Mouse (Mus musculus) ES-E14 (cell line): ENCODE measurements around the gene Tle4. TPM values are rescaled to one million over a fixed set of nuclear protein-coding genes. Genes with fewer than 3 reads are reported as not detected.

ENCODE experiments used
- DNase-seq: peaks from one replicate; pipeline ENCODE4 v3.0.0-alpha.2; 2013; ENCODE audit warnings: low read depth, low spot score
- H3K27ac ChIP-seq: 2 replicates; pipeline ENCODE4 v1.5.1; 2012; ENCODE audit warnings: low read depth, mild to moderate bottlenecking, low read length, moderate library complexity, mixed read lengths; ENCODE audit not compliant: poor library complexity, insufficient read depth, severe bottlenecking
- H3K36me3 ChIP-seq: 2 replicates; pipeline ENCODE4 v1.6.1; 2012; ENCODE audit warnings: mild to moderate bottlenecking, low read length, moderate library complexity, mixed read lengths; ENCODE audit not compliant: control insufficient read depth, poor library complexity, insufficient read depth, severe bottlenecking
- H3K4me1 ChIP-seq, 2 experiments: fragments of 150-350 bp in 1 of 2; sonication (generic) in 1 of 2; 2 replicates each; pipeline ENCODE4 v1.6.1; 2012; ENCODE audit warnings: low read length in 2 of 2, mild to moderate bottlenecking in 1 of 2, mixed read lengths in 1 of 2; ENCODE audit not compliant: control insufficient read depth in 2 of 2, insufficient read depth in 2 of 2, poor library complexity in 1 of 2
- H3K4me3 ChIP-seq, 2 experiments: fragments of 150-350 bp in 1 of 2; sonication (generic) in 1 of 2; 2 replicates each; pipeline ENCODE4 v1.5.1; 2012; ENCODE audit warnings: low read length in 2 of 2, low read depth in 1 of 2, mild to moderate bottlenecking in 1 of 2, mixed read lengths in 1 of 2; ENCODE audit not compliant: insufficient read depth in 1 of 2, poor library complexity in 1 of 2, severe bottlenecking in 1 of 2
- H3K9ac ChIP-seq: 2 replicates; pipeline ENCODE4 v1.6.1; 2012; ENCODE audit warnings: low read depth, mild to moderate bottlenecking, low read length, mixed read lengths; ENCODE audit not compliant: poor library complexity, insufficient read depth, severe bottlenecking
- H3K9me3 ChIP-seq: fragments of 150-350 bp; sonication (generic); 2 replicates; pipeline ENCODE4 v1.6.1; 2012; ENCODE audit warnings: low read depth, mild to moderate bottlenecking, low read length; ENCODE audit not compliant: control insufficient read depth, insufficient read depth
- CHD2 ChIP-seq: IDR thresholded peaks from 2 replicates; pipeline ENCODE4 v1.6.1; 2014; ENCODE audit warnings: mild to moderate bottlenecking, low read depth, low read length, inconsistent platforms
- HCFC1 ChIP-seq: IDR thresholded peaks from 2 replicates; pipeline ENCODE4 v1.6.1; 2012; ENCODE audit warnings: low read length, inconsistent platforms, borderline replicate concordance; ENCODE audit not compliant: insufficient read depth
- MAFK ChIP-seq: IDR thresholded peaks from 2 replicates; pipeline ENCODE4 v1.6.1; 2014; ENCODE audit warnings: mild to moderate bottlenecking, low read depth, low read length, inconsistent platforms; ENCODE audit not compliant: insufficient read depth
- ZC3H11A ChIP-seq: IDR thresholded peaks from 2 replicates; pipeline ENCODE4 v1.6.1; 2012; ENCODE audit warnings: low read depth, mild to moderate bottlenecking, inconsistent platforms, low read length, borderline replicate concordance
- ZNF384 ChIP-seq: IDR thresholded peaks from 2 replicates; pipeline ENCODE4 v1.6.1; 2012; ENCODE audit warnings: low read depth, low read length, inconsistent platforms
- in situ Hi-C, 2 experiments: fragments of 600-800 bp; cut with MboI; formaldehyde crosslinking; loops; one replicate each; pipeline ENCODE4 v1.15.1; 2025; ENCODE audit warnings: low sequenced_read_pairs in 2 of 2, inconsistent platforms in 1 of 2; ENCODE audit not compliant: unreplicated experiment in 2 of 2
- total RNA-seq: library from RNA; depleted of rRNA; stranded (reverse); fragments of 300-350 nt; gene quantifications from 2 replicates; pipeline ENCODE4 v1.2.3, GENCODE M21; 2012

The Tle4 gene
- total RNA-seq, 1 experiment: 45.7 TPM

DNA sequence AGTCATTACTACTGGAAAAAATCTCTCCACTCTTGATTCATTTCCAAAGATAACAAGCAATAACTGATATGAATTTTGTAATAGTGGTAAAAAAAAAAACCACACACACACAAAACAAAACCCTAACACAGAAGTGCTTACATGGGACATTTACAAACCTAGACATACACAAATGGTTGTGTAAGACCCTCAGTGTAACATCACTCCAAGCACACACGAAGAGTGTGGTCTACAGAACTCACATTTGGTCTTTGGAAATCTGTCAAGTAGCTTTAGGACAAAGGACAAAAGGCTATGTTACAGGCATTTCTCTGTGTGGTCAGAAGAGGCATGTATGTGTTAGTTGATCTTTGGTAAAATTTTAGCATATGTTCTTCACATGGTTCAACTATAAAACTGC lies 52.4 kb downstream of the Tle4 start:
- no peak overlapping the region for H3K27ac ChIP-seq
- H3K4me1 ChIP-seq: peaks cover 2% of the 10 kb centered on the region in 2 experiments; a peak in 3 of 4 replicates
- no peak overlapping the region for H3K4me3 ChIP-seq
- DNase-seq: no peak
- in situ Hi-C loops: no loop called here
- no peak for TF ChIP-seq MAFK
- TF ChIP-seq ZC3H11A: no peak
- no peak for TF ChIP-seq ZNF384
- TF ChIP-seq HCFC1: no peak
- TF ChIP-seq CHD2: no peak
- H3K9me3 ChIP-seq: no peaks in the 10 kb centered on the region
- peaks cover 6% of the 10 kb centered on the region; the same call in 1 of the 2 replicates for H3K36me3 ChIP-seq
- no peak overlapping the region for H3K9ac ChIP-seq

GRCm38 (mm10) chr19:14543305-14543704 lies 54.5 kb downstream of the Tle4 start:
- in situ Hi-C loops: no loop called here
- no peak for DNase-seq

GRCm38 (mm10) chr19:14540678-14541077 lies 57.2 kb downstream of the Tle4 start:
- no peak overlapping the region for H3K4me3 ChIP-seq
- no peak overlapping the region for H3K9ac ChIP-seq
- no peak for DNase-seq
- no peak for TF ChIP-seq CHD2
- TF ChIP-seq ZC3H11A: no peak
- no peak for TF ChIP-seq ZNF384
- no peak for TF ChIP-seq MAFK
- TF ChIP-seq HCFC1: no peak
- H3K9me3 ChIP-seq: no peaks in the 10 kb centered on the region
- H3K4me1 ChIP-seq: peaks cover 0 to 2% of the 10 kb centered on the region in 2 experiments; a peak in 3 of 4 replicates
- in situ Hi-C loops: no loop called here
- no peaks in the 10 kb centered on the region; the same call in 1 of the 2 replicates for H3K36me3 ChIP-seq
- H3K27ac ChIP-seq: no peak overlapping the region

More at GRCm38 (mm10) chr19:14543305-14543704, 54.5 kb downstream of the Tle4 start:
- H3K36me3 ChIP-seq: peaks cover 6% of the 10 kb centered on the region
- peaks cover 2% of the 10 kb centered on the region in 2 experiments; a peak in 3 of 4 replicates for H3K4me1 ChIP-seq
- H3K4me3 ChIP-seq: no peak overlapping the region
- H3K27ac ChIP-seq: no peak overlapping the region
- H3K9me3 ChIP-seq: no peaks in the 10 kb centered on the region
- H3K9ac ChIP-seq: no peak overlapping the region
- TF ChIP-seq ZNF384 (peak; percentile 78), CHD2 (no peak)

DNA sequence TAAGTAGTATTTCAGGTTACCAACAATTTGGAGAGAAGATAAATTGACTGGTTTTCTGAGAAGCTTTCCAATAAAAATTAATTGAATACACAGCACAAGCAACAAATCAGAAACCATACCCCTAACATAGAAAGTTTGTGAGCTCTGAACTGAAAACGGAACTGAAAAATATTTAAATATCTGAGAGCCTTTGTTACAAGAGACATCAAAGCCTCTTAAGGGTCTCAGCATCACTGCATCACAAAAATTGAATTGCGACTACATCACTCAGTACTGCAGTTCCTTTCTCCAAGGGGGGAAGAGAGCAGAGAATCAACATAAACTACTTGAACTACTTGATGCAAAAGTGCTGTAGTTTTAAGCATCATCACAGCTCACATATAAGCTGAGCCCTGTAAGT lies 61.2 kb downstream of the Tle4 start:
- Histone ChIP-seq H3K4me3 (no peak overlapping the region), H3K9ac (no peak overlapping the region), H3K9me3 (no peaks in the 10 kb centered on the region), H3K27ac (no peak overlapping the region), H3K36me3 (no peaks in the 10 kb centered on the region; the same call in 1 of the 2 replicates), H3K4me1 (peaks cover 0 to 1% of the 10 kb centered on the region in 2 experiments; a peak in 2 of 4 replicates)
- no peak for TF ChIP-seq HCFC1
- no peak for TF ChIP-seq ZNF384
- TF ChIP-seq CHD2: no peak
- no peak for TF ChIP-seq MAFK
- no peak for TF ChIP-seq ZC3H11A
- DNase-seq: no peak
- in situ Hi-C loops: no loop called here

- no peak overlapping the region for H3K4me3 ChIP-seq
- H3K9me3 ChIP-seq: no peaks in the 10 kb centered on the region
- no peak overlapping the region for H3K27ac ChIP-seq
- no peaks in the 10 kb centered on the region; the same call in 1 of the 2 replicates for H3K36me3 ChIP-seq
- in situ Hi-C loops: no loop called here
- H3K4me1 ChIP-seq: peaks cover 0 to 1% of the 10 kb centered on the region in 2 experiments; a peak in 2 of 4 replicates
- no peak for DNase-seq
- TF ChIP-seq ZC3H11A: no peak
- no peak for TF ChIP-seq MAFK
- TF ChIP-seq HCFC1: no peak
- TF ChIP-seq CHD2: no peak
- TF ChIP-seq ZNF384: no peak
- H3K9ac ChIP-seq: no peak overlapping the region
Measured at GRCm38 (mm10) chr19:14534447-14534846, 63.4 kb downstream of the Tle4 start.
